Mouse (Mus musculus) stomach, embryonic 14.5 days (tissue): ENCODE results near the gene Mmp7. TPM values are rescaled to one million over a fixed set of nuclear protein-coding genes. Genes with fewer than 3 reads are reported as not detected.

ENCODE experiments used
- polyA plus RNA-seq: library from polyadenylated mRNA; unstranded; fragments of >200 nt; fragmentation: Nextera tagmentation; extraction: Ambion mirVana; gene quantifications from 2 replicates; pipeline ENCODE4 v1.2.1, GENCODE M21; 2014

Gene Mmp7
- polyA plus RNA-seq, 1 experiment from 2014 or later, result 0.46 TPM

Other genes with a start within 250 kb of the Mmp7 start
- gene Mmp3, start 246.3 kb upstream of the Mmp7 start, polyA plus RNA-seq, result not detected in 2 replicates
- gene Mmp10, start 189.7 kb upstream of the Mmp7 start, polyA plus RNA-seq, result not detected in 2 replicates
- 0.49 and 0.80 TPM in 2 replicates for gene Mmp8, start 133.6 kb upstream of the Mmp7 start, polyA plus RNA-seq
- gene Mmp27, start 120.7 kb upstream of the Mmp7 start, polyA plus RNA-seq, result not detected in 2 replicates
- gene Mmp20, start 63.9 kb upstream of the Mmp7 start, polyA plus RNA-seq, result 0.12 and 0.13 TPM in 2 replicates
- 148 and 155 TPM in 2 replicates for gene Tmem123, start 72.0 kb downstream of the Mmp7 start, polyA plus RNA-seq
- gene Birc2, start 145.0 kb downstream of the Mmp7 start, polyA plus RNA-seq, result 50.3 and 53.9 TPM in 2 replicates
- 7.7 and 8.4 TPM in 2 replicates for gene Birc3, start 181.1 kb downstream of the Mmp7 start, polyA plus RNA-seq